Mouse (Mus musculus): ENCODE data around the gene Shisa2.

The Shisa2 gene

GRCm38 (mm10) chr14:59632067-59632466, 7.0 kb downstream of the Shisa2 start:
- DNase-seq: no peak

GRCm38 (mm10) chr14:59633295-59633898, 8.3 kb downstream of the Shisa2 start:
- no peak for DNase-seq

DNA sequence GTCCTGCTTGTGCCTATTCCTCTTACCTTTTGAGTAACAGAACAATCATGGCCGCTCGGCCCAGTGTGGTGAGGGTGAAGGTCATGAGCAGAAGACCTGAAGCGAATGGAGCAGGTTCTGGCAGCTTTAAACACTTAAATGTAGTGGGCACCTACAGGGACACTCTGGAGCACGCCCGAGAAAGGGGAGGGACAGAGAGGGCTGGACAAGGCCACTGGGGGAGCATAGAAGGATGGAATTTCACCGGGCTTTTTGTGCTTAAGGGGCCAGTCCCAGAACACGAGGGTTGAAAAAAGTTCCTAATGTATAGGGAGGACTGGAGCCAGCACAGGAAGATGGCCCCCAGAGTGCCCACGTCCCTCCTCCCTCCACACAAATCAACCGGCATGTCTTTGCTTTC, 8.9 kb downstream of the Shisa2 start:
- no peak for DNase-seq

DNA sequence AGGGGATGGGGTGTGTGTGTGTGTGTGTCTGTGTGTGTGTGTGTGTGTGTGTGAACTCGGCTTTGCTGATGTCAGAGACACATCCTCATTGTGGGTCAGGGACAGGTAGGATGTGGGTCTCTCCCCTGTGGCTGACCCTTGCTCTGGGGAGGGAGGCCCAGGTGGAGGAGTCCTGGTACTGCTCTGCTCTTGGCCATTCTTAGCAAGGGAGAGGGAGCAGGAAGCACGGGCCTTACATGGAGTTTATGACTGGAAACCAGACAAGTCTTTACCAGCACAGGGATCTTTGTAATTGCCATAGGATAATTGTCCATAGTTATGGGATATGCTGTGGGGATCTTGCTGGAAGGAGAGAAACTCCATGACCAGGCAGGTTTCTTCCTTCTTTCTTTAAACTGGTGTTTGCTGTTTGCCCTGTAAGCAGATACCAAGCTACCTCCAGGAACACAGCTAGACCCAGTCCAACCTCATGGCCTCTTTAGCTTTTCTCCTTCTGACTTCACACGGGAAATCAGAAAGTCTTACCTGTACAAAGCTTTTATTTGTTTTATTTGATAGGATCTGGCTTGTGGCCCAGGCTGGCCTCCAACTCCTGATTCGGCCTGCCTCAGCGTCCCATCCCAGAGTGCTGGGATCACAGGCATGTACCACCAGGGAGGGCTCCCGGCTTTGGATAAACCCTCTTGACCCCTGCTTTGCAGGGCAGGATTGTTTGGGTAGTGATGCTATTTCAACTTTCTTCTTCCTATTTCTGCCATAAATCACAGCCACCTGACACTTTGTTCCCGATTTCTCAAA, 14.0 kb downstream of the Shisa2 start:
- DNase-seq: no peak

GRCm38 (mm10) chr14:59641856-59642255, 16.7 kb downstream of the Shisa2 start:
- no peak for DNase-seq

DNA sequence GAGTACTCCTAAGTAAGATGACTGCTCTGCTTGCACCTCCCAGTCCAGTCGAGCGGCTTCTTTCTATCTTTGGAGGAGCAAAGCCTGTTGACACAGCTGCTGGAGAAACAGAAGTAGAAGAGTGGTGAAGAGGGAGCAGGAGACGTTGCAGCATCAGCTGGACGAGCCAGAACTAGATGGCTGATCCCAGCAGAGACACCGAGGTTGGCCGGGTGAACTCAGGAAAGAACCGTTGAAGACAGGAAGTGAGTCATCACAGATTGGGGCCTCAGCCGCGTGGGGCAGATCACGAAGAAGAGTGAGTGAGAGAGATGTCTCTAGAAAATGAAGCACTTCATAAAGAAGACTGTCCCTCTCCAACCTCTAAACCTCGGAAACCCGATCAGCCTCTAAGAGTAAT, 18.5 kb downstream of the Shisa2 start:
- no peak for DNase-seq

GRCm38 (mm10) chr14:59644166-59644565, 19.1 kb downstream of the Shisa2 start:
- DNase-seq: no peak

GRCm38 (mm10) chr14:59644896-59645295, 19.8 kb downstream of the Shisa2 start:
- DNase-seq: no peak

DNA sequence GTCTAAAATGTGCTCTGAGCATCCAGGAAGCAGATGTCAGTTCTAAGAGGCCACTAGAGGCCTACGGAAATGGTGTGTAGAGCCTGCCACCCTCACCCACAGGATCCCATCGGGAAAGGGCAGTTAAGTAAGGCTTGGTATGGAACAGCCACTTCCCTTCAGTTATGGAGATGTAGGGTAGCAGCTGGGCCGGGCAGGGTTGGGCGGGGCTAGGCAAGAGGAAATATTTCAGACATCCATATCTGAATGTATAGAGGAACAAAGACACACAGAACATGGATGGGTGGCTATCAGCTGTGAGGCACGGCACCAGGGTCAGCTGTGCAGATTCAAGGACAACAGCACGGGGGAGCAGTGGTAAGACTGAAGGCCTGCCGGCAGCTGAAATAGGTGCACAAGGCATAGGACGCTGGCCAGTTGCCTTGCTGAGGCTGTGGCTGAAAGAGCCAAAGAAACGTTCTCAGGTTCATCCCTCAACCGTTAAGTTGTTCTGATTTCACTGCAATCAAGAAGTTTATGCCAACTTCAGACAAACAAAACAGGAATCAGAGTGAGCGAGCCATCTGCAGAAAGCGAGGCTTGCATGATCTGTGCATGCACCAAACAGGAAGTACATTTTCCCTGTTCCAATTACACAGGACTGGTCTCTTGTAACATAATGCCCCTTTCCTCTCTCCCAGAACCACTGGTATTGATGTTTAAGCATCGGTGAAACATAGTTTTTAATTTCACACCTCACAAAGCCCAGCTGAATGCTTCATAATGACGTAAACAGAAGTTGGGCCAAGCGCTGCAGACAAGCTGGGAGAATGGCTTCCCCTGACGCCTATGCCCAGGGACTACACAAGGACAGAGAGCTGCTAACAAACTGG, 22.0 kb downstream of the Shisa2 start:
- DNase-seq: no peak

DNA sequence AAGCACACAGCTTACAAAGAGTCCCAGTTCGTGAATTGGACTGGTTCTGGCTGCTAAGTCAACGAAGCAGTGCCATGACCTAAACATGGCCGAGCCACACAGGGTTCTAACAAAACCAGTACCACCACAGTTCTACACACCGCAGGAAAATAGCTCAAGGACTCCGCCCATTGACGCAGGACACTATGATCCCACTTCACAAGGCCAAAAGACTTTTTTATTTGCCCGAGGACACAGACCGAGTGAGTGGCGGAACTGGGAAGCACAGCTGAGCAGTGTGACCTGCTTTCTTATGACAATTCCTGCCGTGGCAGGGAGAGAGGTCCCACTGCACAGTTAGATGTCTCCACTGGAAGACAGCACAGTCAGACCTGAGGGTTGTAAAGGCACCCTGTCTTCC, 23.5 kb downstream of the Shisa2 start:
- no peak for DNase-seq

- DNase-seq: no peak
These were observed 24.2 kb downstream of the Shisa2 start for GRCm38 (mm10) chr14:59649337-59649736.

- DNase-seq: peak; percentile 12
These were observed 31.5 kb downstream of the Shisa2 start for GRCm38 (mm10) chr14:59656591-59656990.

- no peak for DNase-seq
These were observed 32.0 kb downstream of the Shisa2 start for GRCm38 (mm10) chr14:59657098-59657497.

DNA sequence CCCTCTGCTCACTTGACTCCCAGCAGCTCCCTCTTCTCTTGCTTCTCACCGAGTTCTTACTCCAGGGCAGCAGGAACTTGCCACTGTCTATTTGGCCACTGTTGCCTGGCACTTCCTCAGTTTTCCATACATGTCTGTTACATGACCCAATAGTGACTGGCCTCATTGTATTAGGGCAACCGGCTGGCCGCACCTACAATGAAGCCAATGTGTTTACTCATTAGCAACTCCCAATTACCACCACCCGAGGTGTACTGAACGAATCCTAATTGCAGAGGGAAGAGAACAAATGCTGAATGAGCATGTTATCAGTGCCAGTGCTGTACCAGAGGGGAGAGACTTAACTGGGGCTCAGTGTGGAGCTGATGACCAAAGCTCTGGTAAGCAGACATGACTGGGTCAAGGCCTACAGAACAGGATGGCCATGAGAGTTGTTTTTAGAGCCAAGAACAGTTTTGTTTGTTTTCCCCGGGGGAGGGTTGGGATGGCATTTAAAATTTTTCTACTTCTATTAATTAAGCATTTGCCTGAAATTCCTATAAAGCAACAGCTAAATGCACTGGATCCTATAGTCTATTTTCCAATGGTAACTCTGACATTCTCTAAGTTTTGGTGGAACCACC, 47.9 kb downstream of the Shisa2 start:
- DNase-seq: no peak

GRCm38 (mm10) chr14:59674556-59674955, 49.4 kb downstream of the Shisa2 start:
- DNase-seq: no peak

DNA sequence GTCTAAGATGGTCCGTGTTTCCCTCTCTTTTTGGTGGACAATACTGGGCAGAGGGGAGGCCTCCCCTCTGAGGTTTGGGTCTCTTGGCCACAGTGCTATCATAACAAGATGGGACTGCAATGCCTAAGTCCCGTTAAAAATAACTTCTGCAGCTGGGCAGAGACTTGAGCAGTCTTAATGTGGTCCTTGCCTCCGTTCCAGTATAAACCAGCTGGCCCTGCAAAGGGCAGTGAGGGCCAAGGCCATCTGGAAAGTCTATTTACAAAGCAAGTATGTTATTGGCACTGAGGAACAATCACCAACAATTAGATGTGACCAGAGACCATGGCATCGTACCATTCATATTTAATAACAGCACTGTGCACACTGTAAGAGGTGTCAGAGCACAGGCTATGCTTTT, 50.2 kb downstream of the Shisa2 start:
- DNase-seq: no peak

DNA sequence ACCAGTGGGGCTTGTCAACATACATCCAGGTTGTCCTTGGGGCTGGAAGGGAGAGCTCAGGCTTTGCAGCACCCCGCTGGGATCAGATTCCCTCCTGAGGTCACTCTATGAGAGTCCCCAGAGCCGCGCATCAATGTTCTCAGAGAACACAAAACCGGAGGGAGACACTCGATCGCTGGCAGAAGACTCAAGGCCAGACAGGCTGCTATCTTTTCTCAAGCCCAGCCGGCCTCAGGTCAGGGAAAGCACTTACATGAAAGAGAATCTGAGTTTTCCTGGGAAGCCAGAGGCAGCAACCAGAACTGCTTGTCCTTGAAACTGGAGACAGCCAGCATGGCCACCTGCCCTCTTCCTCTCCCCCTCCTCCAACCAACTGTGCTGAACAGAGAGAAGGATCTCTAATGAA, 52.5 kb downstream of the Shisa2 start:
- DNase-seq: no peak
